Mouse (Mus musculus) liver, embryonic 14.5 days (tissue): ENCODE results near the gene Ube2f.

ENCODE experiments used
- CTCF ChIP-seq: IDR thresholded peaks from 2 replicates; pipeline ENCODE4 v1.5.1; 2016; ENCODE audit warnings: antibody characterized with exemption, low read depth, control low read depth
- EP300 ChIP-seq: IDR thresholded peaks from 2 replicates; pipeline ENCODE4 v1.6.1; 2016; ENCODE audit warnings: antibody characterized with exemption, low read depth

DNA sequence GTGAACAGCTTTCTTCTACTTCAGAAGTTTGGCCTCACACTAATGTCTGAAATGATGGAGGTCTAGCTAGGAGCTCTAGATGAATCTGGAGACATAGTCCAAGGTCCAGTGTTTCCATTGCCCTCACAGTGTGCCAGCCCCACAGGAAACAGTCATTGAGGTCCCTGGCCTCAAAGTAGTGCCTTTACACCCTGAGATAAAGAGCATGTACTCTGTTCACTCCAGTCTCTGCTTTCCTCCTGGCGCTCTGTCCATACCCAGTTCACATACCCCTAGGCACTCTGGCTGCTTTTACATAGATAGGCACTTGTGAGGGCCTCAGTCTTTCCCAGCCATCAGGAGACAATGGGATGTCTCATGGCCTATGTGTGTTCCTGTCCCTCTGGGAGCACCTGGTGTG, 39.3 kb downstream of the Ube2f start:
- no peak for TF ChIP-seq CTCF
- no peak for TF ChIP-seq EP300
